Mouse (Mus musculus): ENCODE measurements at regions not wholly inside any gene's neighbourhood (a gene's known extent, or its start where the extent isn't known, plus 50 kb on each side); places are given as distances from the start of the nearest gene placed in this dataset.
A peak's percentile ranks its signal among the peaks of the same experiment; 100 is the strongest.

DNA sequence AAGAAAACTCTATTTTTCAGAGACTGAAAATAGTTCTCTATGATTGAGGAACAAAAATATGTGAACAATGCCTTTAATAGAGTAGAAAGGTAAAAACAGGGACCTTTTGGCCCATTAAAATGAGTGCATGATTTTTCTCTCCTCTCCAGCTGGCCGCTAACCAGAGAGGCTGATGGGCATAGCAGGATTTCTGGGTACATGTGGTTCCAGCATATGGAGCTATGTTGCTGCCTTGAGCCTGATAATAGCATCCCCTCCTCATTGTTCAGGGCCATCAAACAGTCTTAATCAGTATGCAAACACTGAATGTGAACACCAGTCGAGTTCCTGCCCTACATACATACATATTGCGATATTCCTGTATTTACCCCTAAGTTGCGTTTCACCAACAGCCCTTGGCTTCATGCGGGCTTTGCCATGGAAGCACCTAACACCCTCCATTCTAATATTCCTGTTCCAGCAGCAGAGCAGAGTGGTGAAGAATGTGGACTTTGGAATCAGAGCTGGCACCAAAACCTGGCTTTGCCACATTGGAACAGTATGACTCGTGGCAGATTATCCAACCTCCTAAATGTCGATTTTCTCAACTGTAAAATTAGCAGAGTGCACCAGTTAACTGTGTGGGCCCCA lies 127.9 kb upstream of the Bdnf start:
- Histone ChIP-seq H3K4me3 (replicated peaks; ENCODE audit: low read length) (no peak overlapping the region), H3K4me1 (replicated peaks; ENCODE audit: low read depth, low read length) (no peaks in the 10 kb centered on the region), H3K27me3 (ENCODE audit: insufficient read depth, low read length) (no peaks in the 10 kb centered on the region), H3K9me3 (ENCODE audit: low read length) (no peaks in the 10 kb centered on the region), H3K36me3 (ENCODE audit: insufficient read depth, low read length) (no peaks in the 10 kb centered on the region)
- TF ChIP-seq NANOG (IDR thresholded peaks at IDR 0.05; ENCODE audit: borderline replicate concordance, low read length): no peak
- TF ChIP-seq CTCF (conservative IDR thresholded peaks at IDR 0.05; ENCODE audit: low read length): no peak
- TF ChIP-seq POU5F1 (IDR thresholded peaks at IDR 0.05; ENCODE audit: borderline replicate concordance, low read length): no peak

DNA sequence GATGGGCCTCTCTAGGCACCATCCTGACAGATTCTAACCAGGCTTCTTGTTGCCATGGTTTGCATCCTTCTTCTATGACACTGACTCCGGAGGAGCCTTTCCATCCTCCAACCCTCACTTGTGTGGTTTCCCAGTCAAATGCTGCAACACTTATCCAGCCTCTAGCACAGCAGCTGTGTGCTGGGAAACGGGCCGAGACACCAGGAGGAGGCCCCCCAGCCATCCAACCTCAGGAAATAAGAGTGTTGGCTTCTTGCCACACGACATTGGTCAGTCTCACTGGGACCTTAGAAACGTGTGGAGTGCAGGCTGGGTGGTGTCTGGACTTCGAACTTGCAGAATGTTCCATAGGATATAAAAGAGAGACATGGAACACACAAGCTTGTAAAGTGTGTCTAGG lies 119.9 kb upstream of the Bdnf start:
- Histone ChIP-seq H3K4me1 (replicated peaks; ENCODE audit: low read depth, low read length) (no peaks in the 10 kb centered on the region), H3K9me3 (ENCODE audit: low read length) (no peaks in the 10 kb centered on the region), H3K36me3 (ENCODE audit: insufficient read depth, low read length) (no peaks in the 10 kb centered on the region), H3K4me3 (replicated peaks; ENCODE audit: low read length) (no peak overlapping the region), H3K27me3 (ENCODE audit: insufficient read depth, low read length) (no peaks in the 10 kb centered on the region)
- no peak for TF ChIP-seq CTCF (conservative IDR thresholded peaks at IDR 0.05; ENCODE audit: low read length)
- no peak for TF ChIP-seq POU5F1 (IDR thresholded peaks at IDR 0.05; ENCODE audit: borderline replicate concordance, low read length)
- TF ChIP-seq NANOG (IDR thresholded peaks at IDR 0.05; ENCODE audit: borderline replicate concordance, low read length): no peak

DNA sequence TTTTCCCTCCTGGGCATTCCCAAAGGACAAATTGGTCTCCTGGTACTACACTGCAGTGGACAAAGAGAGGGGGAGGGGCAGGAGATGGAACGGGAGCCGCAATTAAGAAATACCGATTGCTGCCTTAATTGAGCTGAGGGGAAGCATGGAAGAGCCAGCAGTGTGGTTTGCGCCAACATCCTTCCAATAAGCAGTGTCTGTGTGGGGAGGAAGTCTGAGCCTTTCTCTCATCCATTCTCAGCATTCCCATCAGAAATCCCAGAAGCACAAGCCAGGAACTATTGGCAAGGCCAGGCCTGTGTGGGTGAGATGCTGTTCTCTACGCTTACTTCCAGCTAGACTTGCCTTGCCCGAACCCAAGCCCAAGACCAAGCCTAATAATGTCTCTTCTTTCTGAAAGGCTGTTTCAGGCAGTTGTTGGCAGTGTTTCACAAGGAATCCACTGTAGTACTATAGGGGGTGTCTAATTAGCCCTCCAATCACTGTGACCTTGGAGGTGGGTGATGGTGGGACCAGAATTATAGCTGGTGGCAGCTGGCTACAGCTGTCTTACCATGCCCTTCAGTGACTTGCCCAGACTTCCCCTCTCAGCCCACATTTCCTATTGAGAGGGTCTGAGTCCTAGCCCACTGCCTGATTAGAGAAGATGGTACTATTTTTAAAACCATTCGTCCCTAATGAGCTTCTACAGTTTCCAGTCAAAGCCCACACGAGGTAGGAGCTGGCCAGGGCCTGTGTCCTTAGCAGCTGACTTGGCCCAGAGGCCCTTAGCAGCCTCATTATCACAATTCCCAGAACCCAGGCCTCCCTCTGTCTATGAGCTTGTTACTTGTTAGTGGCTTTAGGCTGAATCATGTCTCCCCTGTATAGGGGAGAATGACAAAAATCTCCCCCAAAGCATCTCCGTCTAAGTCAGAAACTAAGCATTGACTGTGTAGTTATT lies 115.1 kb upstream of the Bdnf start:
- H3K4me1 ChIP-seq (replicated peaks; ENCODE audit: low read depth, low read length): no peaks in the 10 kb centered on the region
- TF ChIP-seq NANOG (IDR thresholded peaks at IDR 0.05; ENCODE audit: borderline replicate concordance, low read length) (no peak), CTCF (conservative IDR thresholded peaks at IDR 0.05; ENCODE audit: low read length) (no peak), POU5F1 (IDR thresholded peaks at IDR 0.05; ENCODE audit: borderline replicate concordance, low read length) (no peak)
- H3K36me3 ChIP-seq (ENCODE audit: insufficient read depth, low read length): no peaks in the 10 kb centered on the region
- H3K27me3 ChIP-seq (ENCODE audit: insufficient read depth, low read length): no peaks in the 10 kb centered on the region
- no peak overlapping the region for H3K4me3 ChIP-seq (replicated peaks; ENCODE audit: low read length)
- H3K9me3 ChIP-seq (ENCODE audit: low read length): no peaks in the 10 kb centered on the region

DNA sequence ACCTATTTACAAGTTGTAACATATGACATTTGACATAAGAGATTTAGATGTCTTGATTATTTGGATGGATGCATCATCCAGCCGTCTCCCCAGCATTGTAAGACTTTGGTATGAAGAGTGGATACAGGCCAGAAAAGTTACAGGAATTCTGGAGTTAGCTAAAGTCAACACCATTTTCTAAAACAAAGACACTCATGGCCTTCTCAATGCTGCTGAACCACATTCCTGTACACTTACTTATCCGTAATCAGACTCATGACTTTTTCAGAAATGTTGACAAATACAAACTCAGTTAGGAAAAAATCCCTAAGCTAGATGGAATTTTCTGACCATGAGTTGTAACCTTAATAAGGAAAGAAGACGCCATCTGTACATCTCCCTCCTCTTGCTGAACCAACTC lies 111.5 kb upstream of the Bdnf start:
- Histone ChIP-seq H3K9me3 (ENCODE audit: low read length) (peaks cover 10% of the 10 kb centered on the region), H3K4me1 (replicated peaks; ENCODE audit: low read depth, low read length) (no peaks in the 10 kb centered on the region)

DNA sequence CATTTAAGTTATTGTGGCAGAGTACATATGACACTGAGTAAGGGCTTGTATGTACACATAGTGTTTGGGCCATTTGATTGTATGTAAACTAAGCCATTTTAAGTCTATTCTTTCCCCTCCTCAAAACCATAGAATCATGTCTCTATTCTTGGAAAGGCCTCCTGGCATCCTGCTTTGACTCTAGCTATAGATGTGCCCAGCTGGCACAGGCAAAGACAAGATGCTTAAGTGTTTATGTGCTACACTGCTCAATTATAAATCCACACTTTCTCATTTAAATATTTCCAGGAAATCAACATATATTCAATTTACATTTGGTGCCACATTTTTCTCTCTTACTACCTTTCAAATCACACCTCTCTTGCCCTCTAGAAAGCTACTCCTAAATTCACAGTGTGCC lies 97.6 kb upstream of the Bdnf start:
- TF ChIP-seq POU5F1 (IDR thresholded peaks at IDR 0.05; ENCODE audit: borderline replicate concordance, low read length) (no peak), CTCF (conservative IDR thresholded peaks at IDR 0.05; ENCODE audit: low read length) (no peak), NANOG (IDR thresholded peaks at IDR 0.05; ENCODE audit: borderline replicate concordance, low read length) (no peak)
- Histone ChIP-seq H3K9me3 (ENCODE audit: low read length) (no peaks in the 10 kb centered on the region), H3K4me1 (replicated peaks; ENCODE audit: low read depth, low read length) (peaks cover 20% of the 10 kb centered on the region), H3K36me3 (ENCODE audit: insufficient read depth, low read length) (no peaks in the 10 kb centered on the region), H3K27me3 (ENCODE audit: insufficient read depth, low read length) (peaks cover 33% of the 10 kb centered on the region), H3K4me3 (replicated peaks; ENCODE audit: low read length) (no peak overlapping the region)

More for the DNA sequence above, 111.5 kb upstream of the Bdnf start:
- Histone ChIP-seq H3K27me3 (ENCODE audit: insufficient read depth, low read length) (no peaks in the 10 kb centered on the region), H3K36me3 (ENCODE audit: insufficient read depth, low read length) (no peaks in the 10 kb centered on the region), H3K4me3 (replicated peaks; ENCODE audit: low read length) (no peak overlapping the region)
- TF ChIP-seq POU5F1 (IDR thresholded peaks at IDR 0.05; ENCODE audit: borderline replicate concordance, low read length) (no peak), CTCF (conservative IDR thresholded peaks at IDR 0.05; ENCODE audit: low read length) (no peak), NANOG (IDR thresholded peaks at IDR 0.05; ENCODE audit: borderline replicate concordance, low read length) (no peak)

DNA sequence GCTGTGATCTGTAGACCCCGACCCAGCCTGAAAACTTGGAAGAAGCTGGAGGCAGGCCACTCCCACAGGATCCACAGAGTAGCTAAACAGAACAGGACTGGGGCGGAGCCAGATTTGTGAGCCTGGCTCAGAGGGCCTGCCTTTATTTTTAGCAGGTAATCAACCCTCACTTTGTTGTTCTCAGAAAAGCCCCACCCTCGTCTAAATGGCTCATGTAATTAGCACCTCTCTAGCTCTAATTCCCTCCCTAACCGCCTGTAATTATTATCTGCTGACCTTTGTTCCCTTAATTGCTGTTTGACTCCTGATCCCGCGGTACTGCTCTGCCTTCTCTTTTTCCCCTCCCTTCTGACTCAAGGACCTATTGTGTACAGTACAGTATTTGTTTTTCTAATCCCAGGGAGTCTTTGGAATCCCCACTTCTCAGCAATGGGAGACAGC lies 95.6 kb upstream of the Bdnf start:
- peaks cover 26% of the 10 kb centered on the region for H3K4me1 ChIP-seq (replicated peaks; ENCODE audit: low read depth, low read length)
- no peaks in the 10 kb centered on the region for H3K36me3 ChIP-seq (ENCODE audit: insufficient read depth, low read length)
- H3K27me3 ChIP-seq (ENCODE audit: insufficient read depth, low read length): peaks cover 36% of the 10 kb centered on the region
- TF ChIP-seq CTCF (conservative IDR thresholded peaks at IDR 0.05; ENCODE audit: low read length) (no peak), POU5F1 (IDR thresholded peaks at IDR 0.05; ENCODE audit: borderline replicate concordance, low read length) (no peak), NANOG (IDR thresholded peaks at IDR 0.05; ENCODE audit: borderline replicate concordance, low read length) (peak; percentile 61; the same call in 1 of the 2 replicates)
- no peaks in the 10 kb centered on the region for H3K9me3 ChIP-seq (ENCODE audit: low read length)
- H3K4me3 ChIP-seq (replicated peaks; ENCODE audit: low read length): peak overlapping the region; percentile 1; the same call in 1 of the 2 replicates

DNA sequence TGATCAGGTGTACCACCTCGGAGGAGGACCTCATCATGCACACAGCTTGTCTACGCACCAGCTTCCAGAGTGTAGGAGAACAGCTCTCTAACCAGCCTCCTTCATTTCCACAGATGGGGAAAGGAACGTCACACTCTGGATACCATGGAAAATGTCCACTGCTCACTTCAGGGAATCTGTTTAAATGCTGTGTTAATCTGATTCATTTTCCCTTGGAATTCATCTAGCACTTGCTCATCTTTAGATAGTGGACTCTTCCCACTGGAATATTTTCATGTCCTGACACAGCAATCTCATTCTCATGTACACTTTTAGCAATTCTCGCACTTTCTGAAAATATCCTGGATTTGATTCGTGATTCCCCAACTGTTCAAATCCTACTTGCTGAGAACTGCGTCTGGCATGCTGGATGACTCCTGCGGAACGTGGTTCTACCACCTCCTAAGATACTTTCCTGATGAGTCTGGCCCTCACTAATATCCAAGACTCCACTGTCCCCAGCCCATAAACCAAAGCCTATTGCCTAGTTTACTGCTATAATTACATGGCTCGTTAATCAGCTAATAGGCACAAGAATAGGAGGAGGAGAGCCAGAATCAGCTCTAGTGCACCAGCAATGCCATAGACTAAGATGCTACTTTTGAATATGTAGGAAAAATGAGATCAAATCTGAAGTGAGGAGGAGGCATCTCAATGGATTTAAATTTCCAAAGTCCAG lies 56.0 kb upstream of the Bdnf start:
- TF ChIP-seq POU5F1 (IDR thresholded peaks at IDR 0.05; ENCODE audit: borderline replicate concordance, low read length) (no peak), CTCF (conservative IDR thresholded peaks at IDR 0.05; ENCODE audit: low read length) (no peak), NANOG (IDR thresholded peaks at IDR 0.05; ENCODE audit: borderline replicate concordance, low read length) (no peak)
- H3K36me3 ChIP-seq (ENCODE audit: insufficient read depth, low read length): no peaks in the 10 kb centered on the region
- no peaks in the 10 kb centered on the region for H3K9me3 ChIP-seq (ENCODE audit: low read length)
- no peak overlapping the region for H3K4me3 ChIP-seq (replicated peaks; ENCODE audit: low read length)
- H3K27me3 ChIP-seq (ENCODE audit: insufficient read depth, low read length): peaks cover 4% of the 10 kb centered on the region; the same call in 1 of the 2 replicates
- H3K4me1 ChIP-seq (replicated peaks; ENCODE audit: low read depth, low read length): no peaks in the 10 kb centered on the region

DNA sequence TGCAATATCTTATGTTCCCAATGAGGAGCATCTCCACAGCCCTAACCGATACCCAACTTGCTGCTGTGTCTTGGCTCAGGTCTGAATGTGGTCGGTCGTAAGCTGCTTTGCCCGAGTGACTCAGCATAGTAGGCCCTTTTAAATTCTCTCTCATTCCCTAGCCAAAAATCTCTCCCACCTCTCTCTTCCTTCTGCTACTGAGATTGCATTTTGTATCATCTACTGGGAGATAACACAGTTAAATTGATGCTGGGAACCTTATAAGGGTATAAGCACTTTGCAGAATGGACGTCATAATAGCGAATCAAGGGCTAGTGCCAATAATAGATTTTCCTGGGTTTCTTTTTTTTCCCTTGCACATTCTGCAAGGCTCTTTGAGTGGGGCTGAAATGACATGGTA lies 54.8 kb upstream of the Bdnf start:
- Histone ChIP-seq H3K4me1 (replicated peaks; ENCODE audit: low read depth, low read length) (no peaks in the 10 kb centered on the region), H3K36me3 (ENCODE audit: insufficient read depth, low read length) (no peaks in the 10 kb centered on the region), H3K4me3 (replicated peaks; ENCODE audit: low read length) (no peak overlapping the region), H3K27me3 (ENCODE audit: insufficient read depth, low read length) (peaks cover 4% of the 10 kb centered on the region; the same call in 1 of the 2 replicates), H3K9me3 (ENCODE audit: low read length) (no peaks in the 10 kb centered on the region)
- TF ChIP-seq POU5F1 (IDR thresholded peaks at IDR 0.05; ENCODE audit: borderline replicate concordance, low read length): no peak
- no peak for TF ChIP-seq CTCF (conservative IDR thresholded peaks at IDR 0.05; ENCODE audit: low read length)
- TF ChIP-seq NANOG (IDR thresholded peaks at IDR 0.05; ENCODE audit: borderline replicate concordance, low read length): no peak

All from E14TG2a.4 (cell line).